Mouse (Mus musculus) splenic B cell, adult 2 months (primary cell): ENCODE measurements around the gene Fgd3.

Source experiments
- DNase-seq: peaks from one replicate; pipeline ENCODE4 v3.0.0-alpha.2; 2011; ENCODE audit warnings: low read depth, low spot score
- H3K27me3 ChIP-seq: 2 replicates; pipeline ENCODE4 v1.6.1; 2012; ENCODE audit warnings: mild to moderate bottlenecking, low read length, moderate library complexity, mixed read lengths; ENCODE audit not compliant: control insufficient read depth, poor library complexity, insufficient read depth, severe bottlenecking
- H3K36me3 ChIP-seq: 2 replicates; pipeline ENCODE4 v1.6.1; 2012; ENCODE audit warnings: mild to moderate bottlenecking, low read length, moderate library complexity, mixed read lengths; ENCODE audit not compliant: control insufficient read depth, poor library complexity, insufficient read depth, severe bottlenecking

Fgd3 gene

DNA sequence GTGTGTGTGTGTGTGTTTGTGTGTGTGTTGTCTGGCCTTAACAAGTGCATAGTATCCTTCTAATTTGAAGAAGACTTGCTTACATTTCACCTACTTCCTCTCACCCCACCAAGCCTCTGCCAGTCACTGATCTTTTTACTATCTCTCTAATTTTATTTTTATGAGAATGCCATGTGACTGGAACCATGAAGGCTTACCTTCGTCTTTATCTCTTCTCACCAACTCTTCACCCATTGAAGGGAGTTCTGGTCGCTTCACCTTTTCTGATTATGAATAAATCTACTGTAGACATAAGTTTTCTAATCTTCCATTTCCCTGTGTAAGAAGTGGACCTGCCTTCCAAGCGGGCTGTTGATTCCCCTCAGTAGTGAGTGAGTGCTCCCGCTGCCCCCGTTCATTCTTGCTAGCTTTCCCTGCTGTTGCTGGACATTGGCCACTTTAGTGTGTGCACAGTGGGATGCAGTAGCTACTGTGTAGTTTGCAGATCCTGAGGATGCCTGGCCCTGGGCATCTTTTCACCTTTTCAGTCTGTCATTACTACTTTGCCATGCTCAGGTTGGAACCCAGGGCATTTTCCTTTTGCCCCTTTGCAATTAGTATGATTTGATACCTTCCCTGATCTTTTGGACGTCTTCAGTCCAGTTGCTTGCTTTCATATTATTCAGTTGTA lies 29.9 kb upstream of the Fgd3 start:
- Histone ChIP-seq H3K27me3 (no peaks in the 10 kb centered on the region), H3K36me3 (no peaks in the 10 kb centered on the region)
- no peak for DNase-seq

DNA sequence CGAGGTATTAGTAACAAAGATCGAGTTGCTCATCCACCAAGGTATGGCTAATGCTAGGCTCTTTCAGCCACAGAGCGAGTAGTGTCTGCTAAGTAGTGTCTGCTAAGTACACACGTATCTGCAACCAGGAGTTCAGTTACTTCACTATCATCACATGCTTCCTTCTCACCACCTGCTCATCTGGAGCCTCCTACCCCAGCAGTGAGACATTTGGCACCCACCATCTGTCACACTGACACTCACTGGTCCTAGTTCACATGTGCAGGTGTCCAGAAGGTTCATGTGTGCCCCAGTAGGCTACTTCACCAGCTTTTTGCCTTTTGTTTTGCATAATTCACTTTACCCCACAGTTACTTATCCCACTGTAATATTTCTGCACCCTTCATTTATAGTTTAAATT lies 29.2 kb upstream of the Fgd3 start:
- H3K36me3 ChIP-seq = no peaks in the 10 kb centered on the region
- peak; percentile 38 for DNase-seq

DNA sequence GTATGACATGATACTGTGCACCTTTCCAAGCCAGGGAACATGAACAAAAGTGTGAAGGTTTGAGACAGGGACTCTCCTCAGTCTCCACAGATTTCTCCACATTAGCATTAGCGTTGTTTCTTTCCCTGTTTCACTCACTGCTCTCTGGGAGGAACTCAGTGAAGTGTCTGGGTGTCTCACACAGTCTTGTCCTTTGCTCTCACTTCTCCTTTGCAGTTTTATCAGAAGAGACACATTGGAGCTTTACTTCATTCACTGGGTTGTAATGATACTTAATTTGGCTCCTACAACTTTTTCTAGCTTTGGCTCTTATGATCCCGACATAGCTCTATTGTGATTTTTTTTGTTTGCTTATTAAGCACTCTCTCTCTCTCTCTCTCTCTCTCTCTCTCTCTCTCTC lies 28.4 kb upstream of the Fgd3 start:
- Histone ChIP-seq H3K36me3 (no peaks in the 10 kb centered on the region), H3K27me3 (no peaks in the 10 kb centered on the region)
- DNase-seq = peak; percentile 37

More for the DNA sequence above, 29.2 kb upstream of the Fgd3 start:
- no peaks in the 10 kb centered on the region for H3K27me3 ChIP-seq

DNA sequence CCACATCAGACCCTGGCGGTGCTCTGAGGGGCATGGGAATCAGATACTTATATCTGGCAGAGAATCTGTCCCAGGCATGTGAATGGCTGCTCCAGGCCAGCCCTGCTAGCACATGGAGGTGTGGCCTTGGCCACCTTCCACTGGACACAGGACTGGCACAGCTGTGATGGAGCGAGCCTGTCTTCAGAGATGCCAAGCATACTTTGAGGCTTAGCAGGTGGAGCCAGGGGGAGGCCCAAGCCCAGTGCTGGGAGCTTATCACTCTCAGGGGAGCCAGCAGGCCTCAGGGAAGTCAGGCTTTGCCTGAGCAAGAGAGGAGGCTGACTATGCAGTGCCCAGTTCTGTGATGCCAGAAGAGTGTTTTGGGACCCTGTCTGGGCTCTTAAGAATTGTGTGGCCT lies 25.4 kb upstream of the Fgd3 start:
- no peaks in the 10 kb centered on the region for H3K36me3 ChIP-seq
- no peaks in the 10 kb centered on the region for H3K27me3 ChIP-seq
- no peak for DNase-seq

DNA sequence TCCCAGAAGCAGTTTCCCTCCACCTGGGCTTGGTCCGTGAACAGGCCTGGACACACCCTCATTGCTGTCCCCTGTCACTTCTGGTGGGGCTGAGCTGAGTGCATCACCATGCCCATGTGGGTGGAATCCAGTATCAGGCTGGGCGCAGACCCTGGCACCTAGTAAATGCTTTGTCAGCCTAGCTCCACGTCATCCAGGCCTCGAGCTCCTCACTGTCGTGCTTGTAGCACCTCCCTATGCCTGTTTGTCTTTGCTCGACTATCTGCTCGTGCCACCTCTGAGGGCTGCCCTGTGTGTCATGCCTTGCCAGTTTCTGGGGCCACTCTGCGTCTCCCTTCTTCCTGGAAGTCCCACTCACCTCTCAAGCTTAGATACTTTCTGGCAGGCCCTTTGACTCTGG lies 24.5 kb upstream of the Fgd3 start:
- no peak for DNase-seq
- Histone ChIP-seq H3K36me3 (no peaks in the 10 kb centered on the region), H3K27me3 (no peaks in the 10 kb centered on the region)

DNA sequence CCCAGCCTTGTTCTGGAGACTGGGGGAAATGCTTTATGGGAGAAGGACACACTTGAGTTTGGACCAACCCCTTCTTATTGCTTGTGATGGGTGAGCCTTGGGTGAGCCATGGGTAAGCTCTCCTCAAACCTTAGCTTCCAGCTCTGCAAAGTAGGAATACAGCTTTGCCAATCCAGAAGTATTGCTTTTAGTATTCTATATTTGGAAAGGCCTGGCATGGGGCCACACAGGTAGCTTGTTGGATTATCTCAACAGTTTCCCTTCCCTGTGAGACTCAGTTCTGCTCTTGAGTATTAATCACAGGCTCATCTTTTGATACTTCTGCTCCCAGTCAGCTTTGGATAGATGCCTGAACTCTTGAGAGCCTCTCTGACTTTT lies 22.6 kb upstream of the Fgd3 start:
- no peaks in the 10 kb centered on the region for H3K36me3 ChIP-seq
- H3K27me3 ChIP-seq = no peaks in the 10 kb centered on the region
- DNase-seq = no peak

DNA sequence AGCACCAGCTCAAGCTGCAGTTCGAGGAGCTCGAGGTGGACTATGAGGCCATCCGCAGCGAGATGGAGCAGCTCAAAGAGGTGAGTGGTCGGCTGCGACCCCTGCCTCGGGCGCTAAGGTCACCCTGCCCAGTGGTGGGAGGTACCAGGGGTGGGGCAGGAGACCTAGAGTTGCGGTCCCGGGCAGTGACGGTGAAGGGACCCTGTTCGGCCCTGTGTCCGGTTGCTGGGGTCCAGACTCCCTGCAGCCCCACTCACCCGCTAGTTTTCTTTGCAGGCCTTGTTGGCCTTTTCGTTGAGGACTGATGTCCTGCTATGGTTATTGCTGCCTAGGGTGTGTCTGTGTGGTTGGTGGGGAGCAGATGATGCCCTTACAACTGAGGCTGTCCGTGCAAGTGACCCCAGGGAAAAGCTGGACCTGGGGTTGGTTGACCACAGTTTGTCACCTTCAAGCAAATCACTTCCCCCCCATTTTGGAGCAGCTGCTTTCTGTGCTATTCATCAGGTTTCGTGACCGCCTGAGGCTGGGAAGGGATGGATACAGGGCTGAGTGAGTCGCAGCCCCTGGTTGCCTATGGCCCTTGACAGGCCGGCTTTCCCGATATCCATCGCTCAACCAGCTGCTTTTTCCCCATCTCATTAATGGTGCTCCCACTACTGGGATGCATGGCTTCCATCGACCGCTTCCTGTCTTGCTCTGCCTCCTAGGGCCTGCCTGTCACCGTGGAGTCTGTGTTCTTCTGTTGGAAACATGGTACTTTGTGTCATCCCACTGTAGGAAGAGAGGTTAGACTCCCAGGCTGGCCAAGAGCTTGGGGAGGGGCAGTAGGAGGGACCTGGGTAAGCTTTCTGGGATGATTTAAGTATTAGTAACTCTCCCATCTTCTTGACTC lies 22.0 kb upstream of the Fgd3 start:
- no peak for DNase-seq
- H3K36me3 ChIP-seq = no peaks in the 10 kb centered on the region
- no peaks in the 10 kb centered on the region for H3K27me3 ChIP-seq

DNA sequence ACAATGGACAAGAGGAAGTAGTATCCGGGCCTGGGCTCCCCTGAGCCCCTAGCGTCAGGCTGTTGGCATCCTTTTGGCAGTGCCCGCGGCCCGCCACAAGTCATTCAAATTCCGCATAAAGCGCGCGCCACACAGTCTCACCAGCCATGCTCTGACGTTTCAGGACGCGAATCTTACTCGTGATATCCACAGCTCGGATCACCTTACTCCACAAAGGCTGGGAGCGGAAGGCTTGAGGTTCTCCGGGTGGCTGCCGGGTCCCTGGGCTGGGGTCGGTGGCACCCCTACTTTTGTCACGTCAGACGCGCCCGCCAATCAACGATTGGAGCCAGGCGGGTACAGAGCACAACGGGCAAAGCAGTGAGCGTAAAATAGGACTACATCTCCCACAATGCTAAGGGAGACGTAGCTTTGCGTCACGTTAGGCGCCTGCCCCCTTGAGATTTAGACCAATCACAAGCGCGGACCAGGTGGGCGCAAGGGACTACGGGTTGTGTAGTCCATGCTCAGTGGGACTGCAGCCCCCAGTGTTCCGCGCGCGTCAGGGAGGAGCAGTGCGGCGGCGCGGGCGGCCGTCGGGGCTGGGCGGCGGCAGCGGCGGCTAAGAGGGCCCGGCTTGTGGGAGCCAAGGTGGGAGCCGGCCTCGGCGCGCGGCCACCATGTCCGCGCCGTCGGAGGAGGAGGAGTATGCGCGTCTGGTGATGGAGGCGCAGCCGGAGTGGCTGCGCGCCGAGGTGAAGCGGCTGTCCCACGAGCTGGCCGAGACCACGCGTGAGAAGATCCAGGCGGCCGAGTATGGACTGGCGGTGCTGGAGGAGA lies 21.1 kb upstream of the Fgd3 start, which contains the start of gene Bicd2:
Gene Bicd2 (plus strand): TSS at position 574 of the 819 bp plus-strand sequence.
- peak; percentile 98 for DNase-seq
- no peaks in the 10 kb centered on the region for H3K27me3 ChIP-seq

DNA sequence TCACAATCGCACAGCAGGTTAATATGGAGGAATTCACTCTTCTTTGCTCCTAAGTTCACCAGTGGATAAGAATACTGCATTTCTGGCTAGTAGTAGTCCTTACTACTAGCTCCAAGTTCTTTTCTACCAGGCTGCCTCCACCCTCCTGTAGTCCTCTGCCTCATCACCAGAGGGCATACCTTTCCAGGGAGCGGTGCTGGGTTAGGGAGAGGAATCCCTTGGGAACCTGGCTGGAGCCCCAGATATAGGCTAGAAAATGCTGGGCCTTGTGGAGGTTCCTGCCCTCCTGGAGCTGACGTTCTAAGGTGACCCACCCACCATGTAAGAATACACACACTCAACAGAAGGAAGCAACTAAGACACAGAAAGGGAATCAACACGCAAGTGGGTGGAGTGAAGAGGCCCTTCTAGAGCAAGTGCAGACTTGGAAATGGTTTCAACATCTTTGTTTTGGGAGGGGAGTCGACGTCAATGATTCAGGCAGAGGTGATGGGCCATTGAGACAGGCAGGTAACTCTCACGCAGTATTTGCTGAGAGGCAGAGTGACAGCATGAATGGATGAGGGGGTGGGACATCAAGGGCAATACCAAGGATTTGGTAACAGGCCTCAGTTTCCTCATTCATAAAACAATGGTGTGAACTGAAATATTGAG lies 18.9 kb upstream of the Fgd3 start:
- no peak for DNase-seq
- H3K36me3 ChIP-seq = no peaks in the 10 kb centered on the region
- H3K27me3 ChIP-seq = no peaks in the 10 kb centered on the region

More for the DNA sequence above, 21.1 kb upstream of the Fgd3 start, which contains the start of gene Bicd2:
- H3K36me3 ChIP-seq = no peaks in the 10 kb centered on the region

DNA sequence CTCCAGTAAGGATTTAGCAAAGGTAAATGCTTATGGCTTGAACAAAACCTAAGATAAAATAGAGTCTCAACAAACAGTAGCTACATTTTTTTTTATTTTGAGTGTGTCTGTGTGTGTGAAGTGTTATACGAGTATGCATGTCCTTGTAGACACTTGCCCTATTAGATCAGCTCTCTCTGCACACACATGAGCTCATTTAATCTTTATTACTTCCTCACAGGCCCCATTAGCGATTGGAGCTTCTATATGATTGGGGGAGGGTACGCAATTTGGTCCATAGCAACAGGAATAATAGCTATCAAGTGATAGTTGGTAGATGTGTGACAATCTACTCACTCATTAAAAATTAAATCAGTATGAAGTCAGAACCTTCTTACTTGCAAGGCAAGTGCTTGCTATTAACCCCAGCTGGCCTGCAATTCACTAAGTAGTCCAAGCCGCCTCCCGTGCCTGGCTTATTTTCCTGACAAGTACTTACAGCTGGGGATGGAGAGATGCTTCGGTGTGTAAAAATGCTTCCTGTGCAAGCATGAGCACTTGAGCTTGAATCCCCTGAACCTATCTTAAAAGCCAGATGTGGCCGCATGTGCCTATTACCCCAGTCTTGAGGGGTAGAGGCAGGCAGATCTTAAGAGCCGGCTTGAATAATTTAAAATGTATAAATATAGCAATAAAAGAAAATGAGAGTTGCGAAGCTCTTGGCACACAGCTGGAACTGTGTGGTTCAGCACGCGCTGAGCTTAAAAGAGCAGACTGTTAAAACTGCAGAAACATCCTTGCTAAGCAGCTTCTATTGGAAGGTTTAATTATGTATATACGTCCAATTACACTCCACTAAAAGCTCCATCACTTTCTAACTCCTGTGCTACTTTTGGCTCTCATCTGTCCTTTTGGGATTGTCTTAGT lies 15.2 kb upstream of the Fgd3 start:
- no peaks in the 10 kb centered on the region for H3K36me3 ChIP-seq
- H3K27me3 ChIP-seq = no peaks in the 10 kb centered on the region

DNA sequence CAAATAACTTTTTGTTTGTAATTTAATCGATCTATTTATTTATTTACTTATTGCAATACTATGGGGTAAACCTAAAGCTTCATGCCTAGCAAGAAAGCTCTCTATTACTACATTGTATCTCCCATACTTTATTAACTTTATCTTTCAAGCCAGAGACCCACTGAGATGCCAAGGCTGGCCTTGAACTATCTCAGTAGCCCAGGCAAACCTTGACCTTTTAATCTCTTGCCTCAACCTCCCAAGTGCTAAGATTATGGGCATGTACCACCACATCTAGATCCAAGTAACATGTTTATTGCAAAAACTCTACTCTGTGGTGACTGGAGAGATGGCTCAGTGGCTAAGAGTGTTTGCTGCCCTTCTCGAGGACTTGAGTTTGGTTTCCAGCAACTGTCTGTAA lies 13.1 kb upstream of the Fgd3 start:
- no peak for DNase-seq
- Histone ChIP-seq H3K27me3 (no peaks in the 10 kb centered on the region), H3K36me3 (no peaks in the 10 kb centered on the region)

More for the DNA sequence above, 15.2 kb upstream of the Fgd3 start:
- DNase-seq = no peak

DNA sequence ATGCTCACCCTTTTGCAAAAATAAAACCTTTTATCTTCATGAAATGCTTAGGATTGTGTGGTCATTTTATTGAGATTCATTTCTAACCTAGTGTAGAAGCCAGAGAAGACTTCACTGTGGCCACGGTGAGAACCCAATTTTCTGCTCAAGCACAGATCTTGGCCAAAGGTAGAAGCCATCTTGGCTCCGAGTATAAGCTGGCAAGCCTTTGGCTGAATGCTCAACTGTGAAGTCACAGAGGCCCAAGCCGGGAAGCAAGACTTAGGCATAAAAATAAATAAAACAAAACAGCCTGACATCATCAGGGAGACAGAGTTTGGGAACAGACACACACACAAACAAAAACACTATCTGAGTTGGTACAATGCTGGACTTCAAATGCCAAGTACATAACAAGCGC lies 8.0 kb upstream of the Fgd3 start:
- no peak for DNase-seq
- Histone ChIP-seq H3K27me3 (no peaks in the 10 kb centered on the region), H3K36me3 (no peaks in the 10 kb centered on the region)

DNA sequence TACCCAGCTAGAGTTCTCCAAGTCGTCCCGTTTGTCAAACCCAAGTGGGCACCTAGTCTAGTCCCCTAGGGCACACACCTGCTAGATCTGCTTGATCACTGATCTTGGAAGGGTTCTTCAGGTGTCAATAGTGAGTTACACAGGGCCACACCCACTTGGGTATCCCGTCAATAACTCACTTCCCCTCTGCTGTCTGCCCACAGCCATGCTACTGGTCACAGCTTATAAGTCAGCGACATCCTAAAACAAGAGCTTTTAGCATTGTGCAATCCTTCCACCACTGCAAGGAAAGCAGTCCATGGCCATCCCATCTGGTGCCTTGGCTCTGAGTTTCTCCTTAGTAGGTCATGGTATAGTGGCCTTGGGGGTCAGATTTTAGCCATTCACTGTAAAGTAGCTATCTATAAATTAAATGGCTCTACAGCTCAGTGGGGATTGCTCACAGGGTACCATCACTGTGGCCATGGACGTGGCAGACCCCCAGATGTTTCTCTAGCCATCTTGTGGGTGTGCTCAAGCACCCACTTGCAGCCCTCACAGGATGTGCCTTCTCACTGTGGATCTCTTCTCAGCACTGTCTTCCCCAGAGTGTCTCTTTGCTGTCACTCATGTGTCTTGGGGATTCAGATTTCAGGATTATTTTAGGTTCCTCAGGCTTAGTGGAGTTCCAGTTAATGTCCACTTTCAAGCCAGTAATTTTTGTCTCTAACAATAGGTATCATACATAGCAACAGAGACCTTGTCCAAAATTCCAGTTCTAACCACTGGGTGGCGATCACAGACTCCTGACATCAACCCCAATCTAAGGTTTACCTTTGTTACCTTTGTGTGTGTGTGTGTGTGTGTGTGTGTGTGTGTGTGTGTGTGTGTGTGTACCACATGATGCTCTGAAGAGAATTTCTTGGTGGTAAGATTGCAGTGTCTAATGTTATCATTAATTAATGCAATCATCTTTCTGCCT lies 6.4 kb upstream of the Fgd3 start:
- DNase-seq = peak; percentile 85

More for the DNA sequence above, 6.4 kb upstream of the Fgd3 start:
- no peaks in the 10 kb centered on the region for H3K27me3 ChIP-seq
- no peaks in the 10 kb centered on the region for H3K36me3 ChIP-seq
